Mouse (Mus musculus): ENCODE measurements around the gene Il23a. TPM values are rescaled to one million over a fixed set of nuclear protein-coding genes. Genes with fewer than 3 reads are reported as not detected.

The Il23a gene
- polyA plus RNA-seq, 1 experiment from 2014 or later, result 4.3 TPM

GRCm38 (mm10) chr10:128247020-128247732, 51.4 kb downstream of the Il23a start:
- Histone ChIP-seq H3K9me3 (ENCODE audit: control insufficient read depth, low read length) (no peaks in the 10 kb centered on the region), H3K36me3 (ENCODE audit: control insufficient read depth, insufficient read depth, low read length) (peaks cover 95% of the 10 kb centered on the region), H3K4me2 (ENCODE audit: low read length) (peak overlapping the region; percentile 48), H3K27me3 (ENCODE audit: control insufficient read depth, insufficient read depth, low read length) (no peaks in the 10 kb centered on the region), H3K4me3 (ENCODE audit: control insufficient read depth in 1 of 2, insufficient read depth in 1 of 2, low read depth in 1 of 2, low read length in 2 of 2) (peak overlapping the region; percentile 9 to 21), H3K27ac (replicated peaks in 1 of 2; ENCODE audit: control insufficient read depth in 1 of 2, insufficient read depth in 1 of 2, low read depth in 2 of 2, low read length in 2 of 2) (peak overlapping the region; percentile 60 to 77), H3K9ac (ENCODE audit: low read length) (no peak overlapping the region; the same call in 1 of the 2 replicates), H3K4me1 (ENCODE audit: control insufficient read depth in 2 of 2, insufficient read depth in 2 of 2, low read length in 2 of 2) (peaks cover 4 to 5% of the 10 kb centered on the region in 2 experiments; a peak in 3 of 4 replicates)
- 74% methylated on average over 17 of the region's 17 CpGs for WGBS
- ATAC-seq (ENCODE audit: insufficient number of reproducible peaks, insufficient read depth, low FRiP score, low read depth), result peak; percentile 20; the same call in 1 of the 2 replicates

Other genes with a start within 250 kb of the Il23a start
- gene Ptges3, start 239.8 kb downstream of the Il23a start, polyA plus RNA-seq (2014; fragmentation: Nextera tagmentation; extraction: Ambion mirVana), result 280 and 290 TPM in 2 replicates
- 6,412 and 6,474 TPM in 2 replicates for gene Atp5b, start 215.5 kb downstream of the Il23a start, polyA plus RNA-seq (2014; fragmentation: Nextera tagmentation; extraction: Ambion mirVana)
- 13.3 and 17.2 TPM in 2 replicates for gene Baz2a, start 207.2 kb downstream of the Il23a start, polyA plus RNA-seq (2014; fragmentation: Nextera tagmentation; extraction: Ambion mirVana)
- gene Rbms2, start 118.5 kb downstream of the Il23a start, polyA plus RNA-seq (2014; fragmentation: Nextera tagmentation; extraction: Ambion mirVana), result 32.3 and 32.6 TPM in 2 replicates
- 0.54 and 1.1 TPM in 2 replicates for gene Gls2, start 104.3 kb downstream of the Il23a start, polyA plus RNA-seq (2014; fragmentation: Nextera tagmentation; extraction: Ambion mirVana)
- gene Spryd4, start 86.9 kb downstream of the Il23a start, polyA plus RNA-seq (2014; fragmentation: Nextera tagmentation; extraction: Ambion mirVana), result 44.2 and 47.6 TPM in 2 replicates
- gene Mip, start 72.9 kb downstream of the Il23a start, polyA plus RNA-seq (2014; fragmentation: Nextera tagmentation; extraction: Ambion mirVana), result not detected in 2 replicates
- 23.6 and 25.2 TPM in 2 replicates for gene Timeless, start 66.7 kb downstream of the Il23a start, polyA plus RNA-seq (2014; fragmentation: Nextera tagmentation; extraction: Ambion mirVana)
- 0.15 TPM in 1 of 2 replicates, not detected in the other for gene Apon, start 44.7 kb downstream of the Il23a start, polyA plus RNA-seq (2014; fragmentation: Nextera tagmentation; extraction: Ambion mirVana)
- not detected in 2 replicates for gene Apof, start 30.1 kb downstream of the Il23a start, polyA plus RNA-seq (2014; fragmentation: Nextera tagmentation; extraction: Ambion mirVana)
- gene Stat2, start 28.2 kb downstream of the Il23a start, polyA plus RNA-seq (2014; fragmentation: Nextera tagmentation; extraction: Ambion mirVana), result 10.0 and 10.9 TPM in 2 replicates
- 28.8 and 29.6 TPM in 2 replicates for gene Pan2, start 4.6 kb upstream of the Il23a start, polyA plus RNA-seq (2014; fragmentation: Nextera tagmentation; extraction: Ambion mirVana)
- gene Cnpy2, start 23.7 kb upstream of the Il23a start, polyA plus RNA-seq (2014; fragmentation: Nextera tagmentation; extraction: Ambion mirVana), result 213 and 243 TPM in 2 replicates
- 493 and 524 TPM in 2 replicates for gene Cs, start 39.0 kb upstream of the Il23a start, polyA plus RNA-seq (2014; fragmentation: Nextera tagmentation; extraction: Ambion mirVana)
- 23.5 TPM in 2 replicates for gene Coq10a, start 70.2 kb upstream of the Il23a start, polyA plus RNA-seq (2014; fragmentation: Nextera tagmentation; extraction: Ambion mirVana)
- gene Ankrd52, start 78.4 kb upstream of the Il23a start, polyA plus RNA-seq (2014; fragmentation: Nextera tagmentation; extraction: Ambion mirVana), result 7.9 and 9.9 TPM in 2 replicates
- not detected in 2 replicates for gene Slc39a5, start 102.5 kb upstream of the Il23a start, polyA plus RNA-seq (2014; fragmentation: Nextera tagmentation; extraction: Ambion mirVana)
- 64.5 and 66.6 TPM in 2 replicates for gene Nabp2, start 112.7 kb upstream of the Il23a start, polyA plus RNA-seq (2014; fragmentation: Nextera tagmentation; extraction: Ambion mirVana)
- gene Rnf41, start 112.9 kb upstream of the Il23a start, polyA plus RNA-seq (2014; fragmentation: Nextera tagmentation; extraction: Ambion mirVana), result 23.7 and 24.6 TPM in 2 replicates
- 62.4 and 63.7 TPM in 2 replicates for gene Smarcc2, start 160.5 kb upstream of the Il23a start, polyA plus RNA-seq (2014; fragmentation: Nextera tagmentation; extraction: Ambion mirVana)
- 1,060 and 1,246 TPM in 2 replicates for gene Myl6, start 195.4 kb upstream of the Il23a start, polyA plus RNA-seq (2014; fragmentation: Nextera tagmentation; extraction: Ambion mirVana)
- gene Myl6b, start 199.9 kb upstream of the Il23a start, polyA plus RNA-seq (2014; fragmentation: Nextera tagmentation; extraction: Ambion mirVana), result 5.0 and 5.5 TPM in 2 replicates
- gene Esyt1, start 227.1 kb upstream of the Il23a start, polyA plus RNA-seq (2014; fragmentation: Nextera tagmentation; extraction: Ambion mirVana), result 17.3 and 17.8 TPM in 2 replicates
- gene Zc3h10, start 249.0 kb upstream of the Il23a start, polyA plus RNA-seq (2014; fragmentation: Nextera tagmentation; extraction: Ambion mirVana), result 7.3 and 8.2 TPM in 2 replicates

All from heart, embryonic 14.5 days (tissue).